Mouse (Mus musculus): ENCODE results near the gene Fuca1.
"Not testable (repeated sequence)": the region's sequence is repeated elsewhere in the genome, so short reads cannot be mapped to it uniquely, and the experiment has no call there.

Gene Fuca1

DNA sequence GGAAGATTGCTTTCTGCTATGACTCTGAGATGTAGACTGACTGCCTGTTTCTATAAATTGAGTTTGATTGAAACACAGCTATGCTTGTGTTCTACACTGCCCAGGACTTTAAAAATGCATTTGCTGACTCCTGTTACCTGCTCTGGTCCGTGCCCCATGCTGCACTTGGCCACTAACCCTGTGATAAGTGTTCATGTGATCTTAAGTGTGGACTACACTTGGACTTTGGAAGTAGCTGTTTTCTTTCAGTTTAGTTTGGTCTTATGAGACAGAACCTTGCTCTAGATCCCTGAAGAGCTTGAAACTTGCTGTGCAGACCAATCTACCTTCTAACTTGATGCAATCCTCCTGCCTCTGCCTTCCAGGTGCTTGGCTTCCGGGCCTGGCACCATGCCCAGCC is 3.9 kb downstream of the Fuca1 start:
- DNase-seq (ENCODE audit: low spot score) = no peak

DNA sequence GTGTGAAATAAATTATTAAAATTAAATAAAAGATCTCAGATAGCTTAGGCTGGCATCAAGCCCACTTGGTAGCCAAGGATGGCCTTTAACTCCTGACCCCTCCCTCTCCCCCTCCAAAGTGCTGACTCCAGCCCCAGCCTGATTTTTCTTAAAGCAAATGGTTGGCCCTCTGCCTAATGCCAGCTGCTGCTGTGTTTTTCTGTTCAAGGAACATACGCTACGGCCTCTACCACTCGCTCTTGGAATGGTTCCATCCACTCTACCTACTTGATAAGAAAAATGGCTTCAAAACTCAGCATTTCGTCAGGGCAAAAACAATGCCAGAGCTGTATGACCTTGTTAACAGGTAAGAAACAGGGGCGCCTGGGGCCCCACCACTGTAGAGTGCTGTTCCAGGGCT is 4.8 kb downstream of the Fuca1 start:
- DNase-seq (ENCODE audit: low spot score) = peak; percentile 51

DNA sequence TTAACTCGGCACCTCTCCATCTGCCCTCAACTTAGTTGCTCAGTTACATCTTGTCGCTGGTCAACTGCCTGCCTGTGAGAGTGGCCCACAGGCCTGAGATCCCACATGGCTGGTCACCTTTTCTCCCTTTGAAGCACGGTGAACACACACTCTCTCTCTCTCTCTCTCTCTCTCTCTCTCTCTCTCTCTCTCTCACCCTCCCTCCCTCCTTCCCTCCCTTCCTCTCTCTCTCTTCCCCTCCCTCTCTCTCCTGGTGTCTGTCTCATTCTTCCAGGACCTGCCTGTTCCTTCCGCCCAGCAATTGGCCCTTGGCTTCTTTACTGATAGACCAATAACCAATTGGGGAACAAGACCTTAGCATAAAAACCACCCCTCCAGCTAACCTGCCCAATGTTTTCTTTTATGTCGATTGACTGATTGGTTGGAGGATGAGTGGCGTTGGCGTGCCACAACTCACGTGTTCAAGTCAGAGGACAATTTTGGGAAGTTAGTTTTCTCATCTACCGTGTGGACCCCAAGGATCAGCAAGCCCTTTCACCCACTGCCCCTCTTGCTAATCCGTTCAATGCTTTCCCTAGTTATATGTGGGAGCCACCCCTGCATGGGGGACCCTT is 5.8 kb downstream of the Fuca1 start:
- no peak for DNase-seq (ENCODE audit: low spot score)

DNA sequence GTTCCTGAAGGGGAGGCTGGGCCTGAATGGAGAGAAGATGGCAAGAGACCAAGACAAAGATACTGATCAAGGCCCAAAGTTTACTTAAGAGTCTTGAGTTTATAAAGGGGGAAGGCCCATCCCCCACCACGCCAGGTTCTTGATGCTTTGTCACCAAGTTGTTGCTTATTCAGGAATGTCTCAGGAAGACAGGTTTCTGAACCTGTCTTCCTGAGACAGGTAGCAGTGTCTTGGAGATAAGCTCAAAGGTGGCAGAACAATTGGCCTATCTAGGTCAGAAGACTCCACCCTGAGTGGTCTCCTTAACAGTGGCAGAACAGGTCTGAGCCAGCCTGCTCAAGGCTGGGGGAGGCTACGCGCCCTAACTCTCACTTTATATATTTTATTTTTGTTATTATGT is 6.3 kb downstream of the Fuca1 start:
- DNase-seq (ENCODE audit: low spot score) = no peak

DNA sequence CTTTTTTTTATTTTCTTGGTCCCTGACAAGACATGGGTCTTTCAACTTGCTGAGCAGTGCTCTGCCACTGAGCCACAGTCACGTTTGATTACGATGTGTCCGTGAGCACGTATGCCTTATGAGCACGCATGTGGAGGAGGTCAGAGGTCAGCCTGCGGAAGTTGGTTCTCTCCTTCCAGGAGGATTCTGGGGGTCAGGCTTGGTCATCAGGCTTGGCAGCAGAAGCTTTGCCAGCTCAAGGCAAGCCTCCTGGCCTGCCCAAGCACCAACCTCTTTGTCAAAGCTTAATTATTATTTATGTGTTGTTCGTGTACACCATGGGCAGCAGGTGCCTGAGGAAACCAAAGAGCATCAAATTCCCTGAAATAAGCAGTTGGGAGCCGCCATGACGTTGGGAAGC is 7.8 kb downstream of the Fuca1 start:
- DNase-seq (ENCODE audit: low spot score) = no peak

DNA sequence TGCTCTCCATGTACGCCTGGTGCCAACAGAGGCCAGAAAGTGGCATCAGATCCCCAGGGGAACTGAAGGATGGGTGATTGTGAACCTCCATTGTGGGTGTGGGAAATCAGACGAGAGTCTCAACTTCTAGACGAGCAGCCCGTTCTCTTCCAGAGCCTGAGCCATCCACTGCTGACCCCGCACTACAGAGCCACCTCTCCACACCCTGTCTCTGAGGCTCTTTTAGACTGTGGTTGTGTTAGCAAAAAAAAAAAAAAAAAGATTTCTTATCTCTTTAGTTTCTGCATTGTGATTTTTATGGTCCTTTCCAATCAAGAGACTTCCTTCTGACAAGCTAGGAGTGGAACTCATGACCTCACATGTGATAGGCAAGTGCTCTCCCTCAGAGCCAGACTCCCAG is 8.9 kb downstream of the Fuca1 start:
- DNase-seq (ENCODE audit: low spot score) = no peak

DNA sequence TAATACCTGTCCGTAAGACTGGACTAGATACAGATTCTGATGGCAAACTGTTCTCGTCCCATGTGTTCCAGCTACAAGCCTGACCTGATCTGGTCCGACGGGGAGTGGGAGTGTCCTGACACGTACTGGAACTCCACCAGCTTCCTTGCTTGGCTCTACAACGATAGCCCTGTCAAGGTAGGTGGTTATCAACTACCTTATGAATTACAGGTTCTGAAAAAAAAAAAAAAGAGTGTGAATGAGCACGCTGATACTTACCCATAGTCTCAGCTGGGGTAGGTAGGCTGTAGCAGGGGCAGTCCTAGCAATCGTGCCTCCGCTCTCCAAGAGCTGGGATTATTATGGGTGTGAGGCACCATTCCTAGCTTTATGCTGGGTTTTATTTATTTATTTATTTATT is 9.3 kb downstream of the Fuca1 start:
- DNase-seq (ENCODE audit: low spot score) = no peak

DNA sequence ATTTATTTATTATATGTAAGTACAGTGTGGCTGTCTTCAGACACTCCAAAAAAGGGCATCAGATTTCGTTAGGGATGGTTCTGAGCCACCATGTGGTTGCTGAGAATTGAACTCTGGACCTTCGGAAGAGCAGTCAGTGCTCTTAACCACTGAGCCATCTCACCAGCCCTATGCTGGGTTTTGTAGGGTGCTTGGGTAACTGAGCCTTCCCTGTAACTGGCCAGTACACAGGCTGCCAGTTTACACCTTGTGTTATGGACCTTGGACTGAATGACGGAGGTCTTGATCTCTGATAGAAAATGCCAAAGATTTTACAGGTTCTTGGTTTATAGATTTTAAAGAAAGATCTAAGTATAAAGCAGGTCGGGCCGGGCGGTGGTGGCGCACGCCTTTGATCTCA is 9.7 kb downstream of the Fuca1 start:
- DNase-seq (ENCODE audit: low spot score) = no peak

DNA sequence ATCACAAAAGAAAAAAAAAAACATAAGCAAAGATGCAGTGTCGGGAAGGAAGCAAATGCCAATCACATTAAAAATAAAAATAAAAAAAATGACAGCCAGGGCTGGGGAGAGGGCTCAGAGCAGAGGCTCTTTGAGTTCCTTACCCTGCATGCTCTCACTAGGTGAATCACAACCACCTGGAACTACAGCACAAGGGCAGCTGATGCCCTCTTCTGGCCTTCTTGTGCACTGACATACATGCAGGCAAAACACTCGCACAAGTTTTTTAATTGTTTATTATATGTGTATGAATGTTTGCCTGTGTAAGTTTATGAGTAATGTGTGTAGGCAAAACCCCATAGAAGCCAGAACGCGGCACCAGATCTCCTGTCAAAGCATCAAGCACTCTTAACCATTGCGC is 11.3 kb downstream of the Fuca1 start:
- DNase-seq (ENCODE audit: low spot score) = peak; percentile 56

DNA sequence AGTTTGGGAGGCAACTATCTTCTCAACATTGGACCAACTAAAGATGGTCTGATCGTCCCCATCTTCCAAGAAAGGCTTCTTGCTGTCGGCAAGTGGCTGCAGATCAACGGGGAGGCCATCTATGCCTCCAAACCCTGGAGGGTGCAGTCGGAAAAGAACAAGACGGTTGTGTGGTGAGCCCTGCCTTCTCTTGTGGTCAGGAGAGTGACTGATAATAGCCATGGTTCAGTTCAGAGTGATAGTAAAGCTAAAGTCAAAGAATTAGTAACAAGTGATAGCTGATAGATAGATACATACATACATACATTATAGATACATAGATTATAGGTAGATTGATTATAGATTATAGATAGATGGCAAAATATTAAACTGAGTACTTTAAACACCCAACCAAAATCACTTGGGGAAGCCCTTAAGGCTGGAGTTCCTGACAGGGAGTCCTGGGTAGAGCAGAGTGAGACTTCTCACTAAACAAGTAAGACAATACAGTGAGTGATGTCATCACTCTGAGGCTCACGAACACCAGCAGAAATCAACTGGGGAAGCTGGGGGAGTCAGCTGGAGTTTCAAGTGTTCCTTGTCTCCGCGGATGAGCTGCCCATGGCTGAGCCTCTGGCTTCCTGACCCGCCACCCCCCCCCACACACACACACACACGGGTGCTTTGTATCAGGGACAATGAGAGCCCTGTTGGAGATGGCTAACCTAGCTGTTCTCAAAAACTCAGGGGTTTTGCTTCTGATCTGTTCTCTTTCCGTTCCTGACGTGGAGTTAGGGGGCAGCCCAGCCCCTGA is 14.4 kb downstream of the Fuca1 start:
- DNase-seq (ENCODE audit: low spot score) = no peak

DNA sequence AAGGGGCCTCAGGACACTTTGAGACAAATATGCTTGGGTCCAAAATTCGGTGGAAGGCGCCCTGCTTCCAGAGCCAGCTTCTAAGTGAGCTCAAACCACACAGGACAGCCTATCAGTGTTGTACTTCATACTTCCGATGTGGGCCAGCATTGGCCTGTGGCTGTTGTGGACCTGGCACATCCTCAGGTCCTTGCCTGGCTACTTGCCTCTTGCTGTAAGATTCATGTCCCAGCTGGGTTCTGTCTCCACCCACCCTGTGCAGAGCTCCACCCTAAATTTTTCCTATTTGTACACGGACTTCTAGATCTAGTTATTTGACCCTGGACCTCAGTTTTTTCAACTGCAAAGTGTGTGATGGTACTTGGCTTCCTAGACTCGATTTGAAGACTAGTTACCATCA is 15.0 kb downstream of the Fuca1 start:
- no peak for DNase-seq (ENCODE audit: low spot score)

DNA sequence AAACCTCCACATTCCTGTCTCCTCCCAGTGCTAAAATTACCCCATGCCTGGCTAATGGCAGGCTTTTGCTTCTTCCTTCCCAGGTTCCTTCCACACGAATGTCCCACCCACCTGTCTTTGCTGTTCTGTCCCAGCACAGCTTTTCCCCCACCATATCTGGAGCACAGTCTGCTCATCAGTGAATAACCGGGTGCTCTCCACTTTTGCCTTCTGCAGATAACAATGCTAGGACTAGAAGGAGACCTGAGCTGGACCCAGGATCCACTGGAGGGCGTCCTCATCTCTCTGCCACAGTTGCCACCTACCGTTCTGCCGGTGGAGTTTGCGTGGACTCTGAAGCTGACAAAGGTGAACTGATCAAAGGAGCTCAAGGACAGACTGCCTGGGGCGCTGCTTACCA is 18.3 kb downstream of the Fuca1 start:
- DNase-seq (ENCODE audit: low spot score) = no peak

DNA sequence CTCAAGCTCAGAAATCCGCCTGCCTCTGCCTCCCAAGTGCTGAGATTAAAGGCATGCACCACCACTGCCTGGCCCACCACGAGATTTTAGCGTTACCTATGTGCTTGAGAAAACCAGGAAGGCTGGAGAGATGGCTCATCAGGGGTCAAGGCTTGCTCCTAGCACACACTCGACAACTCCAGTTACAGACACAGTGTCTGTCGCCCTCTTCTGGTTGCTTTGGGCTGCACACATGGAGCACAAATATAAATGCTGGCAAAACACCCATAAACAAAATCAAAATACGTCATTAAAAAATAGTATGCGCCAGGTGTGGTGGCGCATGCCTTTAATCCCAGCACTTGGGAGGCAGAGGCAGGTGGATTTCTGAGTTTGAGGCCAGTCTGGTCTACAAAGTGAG is 20.5 kb downstream of the Fuca1 start:
- not testable (repeated sequence) for DNase-seq (ENCODE audit: low spot score)

DNA sequence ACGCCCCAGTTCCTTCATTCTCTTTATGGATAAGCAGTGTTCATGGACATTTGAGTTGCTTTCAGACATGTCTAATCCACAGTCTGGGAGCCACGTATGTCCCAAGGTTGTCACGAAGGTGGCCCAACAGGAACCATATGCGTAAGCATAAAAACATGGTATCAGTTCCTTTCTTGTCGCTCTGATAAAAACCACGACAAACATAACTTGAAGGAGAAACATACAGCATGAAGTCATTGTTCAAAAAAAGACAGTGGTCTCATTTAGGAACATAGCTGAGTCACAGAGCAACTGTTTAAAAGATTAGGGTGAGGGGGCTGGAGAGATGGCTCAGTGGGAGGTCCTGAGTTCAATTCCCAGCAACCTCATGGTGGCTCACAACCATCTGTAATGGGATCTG is 21.7 kb downstream of the Fuca1 start:
- DNase-seq (ENCODE audit: low spot score) = no peak

DNA sequence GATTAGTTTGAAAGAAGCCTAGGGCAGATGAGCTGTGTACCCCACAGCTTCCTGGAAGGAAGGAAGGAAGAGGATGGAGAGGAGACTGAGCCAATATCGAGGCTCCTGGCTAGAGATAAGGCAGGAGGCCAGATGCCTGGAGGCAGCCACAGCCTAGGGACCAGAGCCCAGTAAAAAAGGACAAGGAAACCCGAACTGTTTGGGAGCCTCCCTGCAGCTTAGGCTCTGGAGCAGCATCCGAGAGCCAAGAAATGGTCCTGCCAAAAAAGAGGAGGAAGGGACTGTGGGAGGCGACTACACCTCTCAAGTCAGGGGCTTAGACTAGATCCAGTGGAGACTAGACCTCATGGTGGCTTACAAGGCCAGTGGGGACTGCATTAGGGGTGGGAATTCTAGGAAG is 22.9 kb downstream of the Fuca1 start:
- DNase-seq (ENCODE audit: low spot score) = no peak

DNA sequence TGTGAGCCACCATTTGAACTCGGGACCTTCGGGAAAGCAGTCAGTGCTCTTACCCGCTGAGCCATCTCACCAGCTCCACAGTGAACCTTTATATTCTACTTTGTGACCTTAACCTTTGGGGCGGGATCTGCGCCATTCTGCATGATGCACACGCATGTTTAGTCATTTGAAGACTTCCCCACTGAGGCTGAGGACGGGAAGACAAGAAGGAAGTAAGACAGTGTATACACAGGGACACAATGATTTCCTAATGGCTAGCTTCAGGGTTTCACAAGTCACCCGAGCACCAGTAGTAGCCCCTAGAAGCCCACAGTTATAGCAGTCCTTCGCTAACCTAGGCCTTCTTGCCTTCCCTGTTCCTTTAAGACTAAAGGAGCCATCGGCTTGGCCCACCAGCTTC is 25.2 kb downstream of the Fuca1 start:
- no peak for DNase-seq (ENCODE audit: low spot score)

DNA sequence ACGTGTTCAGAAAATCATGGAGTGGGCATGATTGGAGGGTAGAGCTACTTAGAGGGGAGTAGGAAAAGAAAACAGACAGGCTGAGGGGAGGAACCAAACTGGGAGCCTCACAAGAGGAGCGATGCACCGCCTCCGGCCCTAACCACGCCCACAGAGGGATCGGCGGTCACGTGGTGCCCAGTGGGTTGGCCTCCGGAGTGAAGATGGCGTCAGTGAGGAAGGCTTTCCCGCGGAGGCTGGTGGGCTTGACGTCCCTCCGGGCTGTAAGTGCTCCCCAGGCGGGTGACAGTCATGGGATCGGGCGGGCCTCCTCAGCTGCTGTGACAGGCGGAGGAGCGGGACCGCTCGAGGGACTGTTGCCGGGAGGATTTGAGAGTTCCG is 25.7 kb downstream of the Fuca1 start, which contains the start of gene Hmgcl:
TSS of gene Hmgcl (plus strand) at position 171 of the 381 bp plus-strand sequence.
- DNase-seq (ENCODE audit: low spot score) = peak; percentile 96

DNA sequence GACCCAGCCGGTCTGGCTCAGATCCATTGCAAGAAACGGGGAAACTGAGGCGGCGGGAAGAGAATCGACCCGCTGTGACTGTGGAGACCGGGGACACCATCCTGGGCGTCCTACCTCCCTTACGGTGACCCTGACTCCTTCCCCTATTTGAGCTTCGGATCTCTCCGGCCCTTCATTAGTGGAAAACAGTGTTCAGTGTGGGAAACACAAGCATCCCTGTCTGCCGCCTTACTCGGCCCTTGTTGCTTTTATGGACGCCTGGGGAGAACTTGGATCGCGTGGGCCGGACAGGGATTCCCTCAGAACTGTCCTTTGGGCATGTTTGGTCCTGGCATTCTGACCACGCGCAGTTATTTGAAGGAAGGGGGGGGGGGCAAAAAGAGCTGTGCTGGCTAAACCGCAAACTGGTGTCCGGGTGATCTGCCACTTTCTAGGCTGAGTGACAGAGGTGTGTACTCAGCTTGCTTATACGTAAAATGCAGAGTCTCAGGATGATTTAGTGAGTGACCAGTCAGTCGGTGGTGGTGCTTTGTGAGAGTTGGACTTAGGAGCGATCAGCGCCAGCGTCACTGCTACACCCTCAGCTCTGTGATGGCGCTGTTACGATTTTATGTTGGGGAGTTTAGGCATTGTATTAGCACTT is 26.2 kb downstream of the Fuca1 start:
- DNase-seq (ENCODE audit: low spot score) = peak; percentile 44

DNA sequence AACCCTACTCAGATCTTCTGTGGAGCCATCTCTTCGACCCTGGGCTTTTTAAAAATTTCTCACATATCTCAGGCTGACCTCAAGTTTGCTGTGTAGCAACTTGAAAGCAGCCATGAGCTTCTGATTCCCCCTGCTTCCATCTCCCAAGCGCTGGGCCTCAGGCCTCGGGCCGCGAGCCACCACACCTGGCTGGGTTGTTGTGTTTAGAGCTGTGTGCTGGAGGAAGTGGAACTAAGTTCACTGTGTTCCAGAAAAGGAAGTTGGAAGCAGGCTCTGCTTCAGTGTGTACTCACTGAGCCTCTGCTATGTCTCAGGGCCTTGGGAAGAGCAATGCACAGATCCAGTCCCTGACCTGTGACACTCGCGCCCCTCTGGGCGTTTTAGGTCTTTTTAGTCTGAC is 27.6 kb downstream of the Fuca1 start:
- DNase-seq (ENCODE audit: low spot score) = no peak

DNA sequence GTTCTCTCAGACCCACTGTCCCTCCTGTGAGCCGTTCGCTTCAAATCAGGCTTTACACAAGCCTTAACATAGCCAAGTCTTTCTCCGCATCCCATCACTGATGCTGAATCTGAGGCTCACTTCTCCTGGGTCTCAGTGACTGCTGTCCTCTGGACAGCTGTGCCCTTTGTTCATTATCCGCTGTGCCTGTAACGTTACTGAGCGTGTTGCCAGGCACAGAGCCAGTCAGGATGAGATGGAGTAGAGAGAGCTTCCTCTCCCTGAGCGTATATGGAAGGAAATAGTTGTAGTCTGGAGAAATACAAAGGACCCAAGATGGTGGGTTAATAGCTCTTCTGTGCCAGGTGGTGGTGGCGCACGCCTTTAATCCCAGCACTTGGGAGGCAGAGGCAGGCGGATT is 28.9 kb downstream of the Fuca1 start:
- DNase-seq (ENCODE audit: low spot score) = no peak

DNA sequence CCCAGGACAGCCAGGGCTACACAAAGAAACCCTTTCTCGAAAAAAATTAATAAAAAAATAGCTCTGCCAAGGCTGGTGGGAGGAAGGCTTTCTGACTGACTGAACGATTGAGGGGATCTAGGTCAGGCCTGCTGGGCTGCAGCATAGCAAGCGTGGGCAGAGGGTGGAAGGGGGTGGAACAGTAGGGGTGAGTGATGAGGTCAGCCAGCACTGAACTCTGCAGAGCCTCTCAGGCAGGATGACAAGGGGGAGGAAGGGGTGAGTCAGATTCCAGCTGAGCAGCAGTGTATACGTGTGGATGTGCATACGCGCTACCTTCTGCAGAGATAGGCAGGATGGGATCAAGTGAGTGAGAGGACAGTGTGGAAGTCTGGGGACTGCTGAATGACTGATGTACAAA is 29.4 kb downstream of the Fuca1 start:
- peak; percentile 51 for DNase-seq (ENCODE audit: low spot score)

DNA sequence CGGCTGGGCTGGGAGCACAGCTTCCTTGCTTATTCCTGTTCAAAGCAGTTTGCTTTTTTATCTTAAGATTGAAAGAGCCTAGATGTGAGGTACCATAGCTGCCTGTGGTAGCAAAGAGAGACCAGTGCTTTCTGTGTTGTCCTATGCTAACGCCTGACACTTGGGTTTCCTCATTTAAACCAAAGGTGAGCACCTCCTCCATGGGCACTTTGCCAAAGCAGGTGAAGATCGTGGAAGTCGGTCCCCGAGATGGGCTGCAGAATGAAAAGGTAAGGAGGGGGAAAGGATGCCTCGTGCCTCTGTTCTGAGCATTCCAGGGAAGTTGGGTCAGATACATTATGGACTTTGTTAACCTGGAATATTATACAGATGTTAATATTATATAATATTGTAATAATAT is 29.8 kb downstream of the Fuca1 start:
- DNase-seq (ENCODE audit: low spot score) = no peak

DNA sequence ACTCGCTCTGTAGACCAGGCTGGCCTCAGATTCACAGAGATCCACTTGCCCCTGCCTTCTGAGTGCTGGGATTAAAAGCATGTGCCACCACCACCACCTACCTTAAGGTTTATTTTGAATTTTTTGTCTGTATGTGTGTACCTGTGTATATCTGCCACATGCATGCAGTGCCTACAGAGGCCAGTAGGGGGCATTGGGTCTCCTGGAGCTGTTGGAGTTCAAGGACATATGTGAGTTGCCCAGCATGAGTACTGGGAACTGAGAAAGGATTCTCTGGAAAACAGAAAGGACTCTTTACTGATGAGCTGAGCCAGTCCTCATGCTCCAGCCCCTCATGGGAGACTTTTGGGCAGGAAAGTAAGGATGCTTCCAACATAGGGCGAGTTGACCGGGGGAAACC is 31.0 kb downstream of the Fuca1 start:
- no peak for DNase-seq (ENCODE audit: low spot score)

DNA sequence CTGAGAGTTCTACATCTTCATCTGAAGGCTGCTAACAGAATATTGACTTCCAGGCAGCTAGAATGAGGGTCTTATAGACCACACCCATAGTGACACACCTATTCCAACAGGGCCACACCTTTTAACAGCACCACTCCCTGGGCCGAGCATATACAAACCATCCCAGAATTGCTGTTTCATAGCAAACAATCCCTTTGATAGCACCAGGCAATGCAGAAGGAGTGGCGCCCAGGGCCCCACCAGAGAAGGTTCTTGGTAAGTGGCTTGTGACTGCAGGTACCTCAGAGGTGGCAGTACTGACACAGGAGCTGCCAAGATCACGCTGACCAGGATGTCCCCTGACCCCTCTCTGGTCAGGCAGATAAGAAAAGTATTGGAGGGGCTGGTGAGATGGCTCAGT is 32.6 kb downstream of the Fuca1 start:
- DNase-seq (ENCODE audit: low spot score) = no peak
